Mouse (Mus musculus): ENCODE data around the gene Chrdl1. TPM values are rescaled to one million over a fixed set of nuclear protein-coding genes. Genes with fewer than 3 reads are reported as not detected.

Chrdl1 gene
- total RNA-seq (2023), result not detected

DNA sequence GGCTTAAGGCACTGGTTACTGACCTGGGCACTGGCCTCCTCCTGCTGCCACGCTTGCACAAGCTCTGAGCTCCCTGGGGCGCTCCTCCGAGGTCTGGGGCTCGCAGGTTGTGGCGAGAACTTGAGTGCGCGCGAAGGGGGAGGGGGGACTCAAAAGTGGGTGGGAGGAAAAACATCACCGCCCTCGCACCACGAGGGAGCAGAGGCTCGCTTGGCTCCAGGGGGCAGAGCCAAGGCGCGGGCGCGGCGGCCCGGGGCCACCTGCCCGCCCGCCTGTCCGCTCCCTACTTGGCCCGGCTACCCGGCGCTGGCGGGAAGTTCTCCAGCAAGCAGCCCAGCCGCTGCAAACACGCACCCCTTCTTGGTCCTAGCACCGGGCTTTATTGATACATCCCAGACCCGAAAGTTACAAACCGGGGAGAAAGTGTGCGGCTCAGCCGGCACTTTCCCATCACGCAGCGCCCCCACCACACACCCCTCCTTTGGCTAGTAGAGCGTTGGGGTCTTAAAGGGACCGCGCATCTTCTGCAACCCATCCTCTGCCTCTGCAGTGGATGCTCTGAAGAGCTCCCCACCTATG is at the start of gene Chrdl1:
Chrdl1 (minus strand) TSS at position 472 of the 579 bp plus-strand sequence.

Other genes starting within 250 kb of the Chrdl1 start
- not detected for gene Pak3, start 124.3 kb upstream of the Chrdl1 start, total RNA-seq (2023)

Data from CD4-positive naive resting alpha-beta T cell, adult 57 days (primary cell).